Mouse (Mus musculus) kidney, postnatal 0 days (tissue): ENCODE data around the gene Ppp3ca. TPM values are rescaled to one million over a fixed set of nuclear protein-coding genes. Genes with fewer than 3 reads are reported as not detected.
"Not testable (repeated sequence)": the region's sequence is repeated elsewhere in the genome, so short reads cannot be mapped to it uniquely, and the experiment has no call there.

Experiments
- ATAC-seq: fragments of 200-750 bp; cut with Nextera tagmentation; replicated peaks from 2 replicates; pipeline ENCODE4 v1.8.0; 2017; ENCODE audit warnings: low read depth, moderate number of reproducible peaks, moderate TSS enrichment, moderate library complexity; ENCODE audit not compliant: low FRiP score
- DNase-seq: peaks from one replicate; pipeline ENCODE4 v3.0.0-alpha.2; 2016; ENCODE audit warnings: low spot score
- H3K27ac ChIP-seq: fragments of 300-500 bp; sonication (generic); 2 replicates; pipeline ENCODE4 v1.5.1; 2014; ENCODE audit warnings: mild to moderate bottlenecking
- H3K27me3 ChIP-seq: fragments of 300-500 bp; sonication (generic); 2 replicates; pipeline ENCODE4 v1.6.1; 2014; ENCODE audit warnings: low read length, mixed read lengths; ENCODE audit not compliant: insufficient read depth
- H3K36me3 ChIP-seq: fragments of 300-500 bp; sonication (generic); 2 replicates; pipeline ENCODE4 v1.6.1; 2014; ENCODE audit warnings: low read length, mixed read lengths; ENCODE audit not compliant: insufficient read depth
- H3K4me1 ChIP-seq: fragments of 300-500 bp; sonication (generic); replicated peaks from 2 replicates; pipeline ENCODE4 v1.6.1; 2014; ENCODE audit warnings: antibody characterized with exemption, low read length, mixed read lengths; ENCODE audit not compliant: insufficient read depth
- H3K4me2 ChIP-seq: fragments of 300-500 bp; sonication (generic); 2 replicates; pipeline ENCODE4 v1.6.1; 2014; ENCODE audit warnings: mild to moderate bottlenecking, low read length, moderate library complexity, mixed read lengths
- H3K4me3 ChIP-seq: fragments of 300-500 bp; sonication (generic); replicated peaks from 2 replicates; pipeline ENCODE4 v1.5.1; 2014; ENCODE audit warnings: low read depth, low read length
- H3K9ac ChIP-seq: fragments of 300-500 bp; sonication (generic); 2 replicates; pipeline ENCODE4 v1.6.1; 2014; ENCODE audit warnings: low read depth, low read length
- H3K9me3 ChIP-seq: fragments of 300-500 bp; sonication (generic); replicated peaks from 2 replicates; pipeline ENCODE4 v1.6.1; 2016; ENCODE audit warnings: low read length, inconsistent platforms, mixed read lengths
- CTCF ChIP-seq: IDR thresholded peaks from 2 replicates; pipeline ENCODE4 v1.5.1; 2016; ENCODE audit warnings: antibody characterized with exemption, low read depth, mild to moderate bottlenecking, moderate library complexity
- WGBS: fragments of 180-500 bp; shearing (Covaris S2); extraction: QIAGEN DNeasy Blood & Tissue Kit; methylation state at CpG from one replicate; pipeline ENCODE4 v1.1.7; 2014; 5-methylcytosine and 5-hydroxymethylcytosine counted together
- polyA plus RNA-seq: library from polyadenylated mRNA; unstranded; fragments of >200 nt; fragmentation: Nextera tagmentation; extraction: Ambion mirVana; gene quantifications from 2 replicates; pipeline ENCODE4 v1.2.1, GENCODE M21; 2015

Gene Ppp3ca
- polyA plus RNA-seq, 1 experiment from 2014 or later = 66.1 TPM

GRCm38 (mm10) chr3:136691984-136692383, 22.1 kb downstream of the Ppp3ca start:
- H3K9ac ChIP-seq = no peak overlapping the region
- ATAC-seq (no peak), DNase-seq (no peak)
- H3K27ac ChIP-seq = no peak overlapping the region
- H3K4me1 ChIP-seq = no peaks in the 10 kb centered on the region
- H3K4me3 ChIP-seq = no peak overlapping the region
- no peak overlapping the region for H3K4me2 ChIP-seq
- no peaks in the 10 kb centered on the region for H3K9me3 ChIP-seq
- no peaks in the 10 kb centered on the region for H3K27me3 ChIP-seq
- WGBS = 61% methylated on average over 7 of the region's 7 CpGs
- H3K36me3 ChIP-seq = no peaks in the 10 kb centered on the region
- TF ChIP-seq CTCF = no peak

DNA sequence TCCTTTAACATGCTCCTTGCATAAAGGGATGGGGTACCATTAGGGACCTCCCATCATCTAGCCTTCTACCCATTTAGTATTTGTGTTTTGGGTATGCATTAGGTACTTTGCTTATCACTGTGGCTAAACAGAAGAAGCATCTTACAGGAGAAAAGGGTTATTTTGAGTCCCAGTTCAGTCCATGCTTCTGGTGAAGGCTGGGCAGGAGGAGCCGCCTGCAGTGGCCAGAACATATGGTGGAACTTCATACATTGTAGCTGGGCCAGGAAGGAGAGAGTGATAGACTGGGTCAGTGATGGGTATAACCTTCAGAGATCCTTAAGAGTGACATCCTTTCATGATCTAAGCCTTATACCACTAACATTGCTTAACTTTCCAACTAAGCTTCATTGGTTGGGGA, 23.6 kb downstream of the Ppp3ca start:
- 100% methylated on average over 1 of the region's 1 CpGs for WGBS
- DNase-seq (no peak), ATAC-seq (no peak)
- Histone ChIP-seq H3K9ac (no peak overlapping the region), H3K4me2 (no peak overlapping the region), H3K27me3 (no peaks in the 10 kb centered on the region), H3K4me3 (no peak overlapping the region), H3K9me3 (no peaks in the 10 kb centered on the region), H3K4me1 (no peaks in the 10 kb centered on the region), H3K36me3 (no peaks in the 10 kb centered on the region), H3K27ac (no peak overlapping the region)
- no peak for TF ChIP-seq CTCF

- no peaks in the 10 kb centered on the region for H3K27me3 ChIP-seq
- no peaks in the 10 kb centered on the region for H3K9me3 ChIP-seq
- no peaks in the 10 kb centered on the region for H3K36me3 ChIP-seq
- DNase-seq (no peak), ATAC-seq (no peak)
- H3K4me1 ChIP-seq = no peaks in the 10 kb centered on the region
- H3K4me2 ChIP-seq = no peak overlapping the region
- no peak overlapping the region for H3K9ac ChIP-seq
- no peak overlapping the region for H3K27ac ChIP-seq
- WGBS = 57% methylated on average over 3 of the region's 3 CpGs
- no peak overlapping the region for H3K4me3 ChIP-seq
- no peak for TF ChIP-seq CTCF
These were observed 27.8 kb downstream of the Ppp3ca start for GRCm38 (mm10) chr3:136697626-136698191.

GRCm38 (mm10) chr3:136699711-136700110, 29.8 kb downstream of the Ppp3ca start:
- DNase-seq, H3K4me2 ChIP-seq, H3K9me3 ChIP-seq, H3K36me3 ChIP-seq, H3K4me1 ChIP-seq, H3K9ac ChIP-seq, H3K27ac ChIP-seq, H3K27me3 ChIP-seq, H3K4me3 ChIP-seq, ATAC-seq: not testable (repeated sequence)

- Histone ChIP-seq H3K4me2 (no peak overlapping the region), H3K4me1 (0 out of 2 replicates have a peak, but pooled peaks cover 3% of the 10 kb centered on the region), H3K27ac (no peak overlapping the region), H3K9ac (no peak overlapping the region), H3K9me3 (no peaks in the 10 kb centered on the region), H3K27me3 (no peaks in the 10 kb centered on the region), H3K36me3 (no peaks in the 10 kb centered on the region), H3K4me3 (no peak overlapping the region)
- 68% methylated on average over 11 of the region's 11 CpGs for WGBS
- ATAC-seq (no peak), DNase-seq (no peak)
- TF ChIP-seq CTCF = no peak
These were observed 30.6 kb downstream of the Ppp3ca start for GRCm38 (mm10) chr3:136700447-136701009.

DNA sequence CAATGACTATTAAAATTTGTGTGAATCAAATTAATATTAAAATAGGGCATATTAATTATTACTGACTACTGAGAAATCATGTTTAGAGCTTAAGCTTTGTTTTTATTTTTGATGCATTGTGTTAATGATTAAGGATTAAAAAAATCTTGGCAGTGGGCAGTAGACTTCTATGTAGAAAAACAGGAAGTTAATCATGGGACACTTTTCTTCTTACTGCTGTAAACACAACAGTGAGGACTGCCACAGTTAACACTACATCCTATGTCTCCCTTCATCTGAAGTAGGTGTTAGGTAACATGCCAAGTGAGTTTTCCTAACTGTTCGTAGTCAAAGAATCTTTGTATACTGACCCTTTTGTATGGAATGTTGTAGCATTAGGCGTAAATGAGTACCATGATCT, 32.9 kb downstream of the Ppp3ca start:
- no peak overlapping the region for H3K9ac ChIP-seq
- ATAC-seq = no peak
- WGBS = 90% methylated on average over 2 of the region's 2 CpGs
- H3K36me3 ChIP-seq = no peaks in the 10 kb centered on the region
- 0 out of 2 replicates have a peak, but pooled peaks cover 13% of the 10 kb centered on the region for H3K4me1 ChIP-seq
- no peak for TF ChIP-seq CTCF
- H3K27me3 ChIP-seq = no peaks in the 10 kb centered on the region
- no peak for DNase-seq
- H3K27ac ChIP-seq = no peak overlapping the region
- H3K4me3 ChIP-seq = no peak overlapping the region
- no peak overlapping the region for H3K4me2 ChIP-seq
- H3K9me3 ChIP-seq = no peaks in the 10 kb centered on the region
